Comparison of ENCODE assay signal across 11 mouse cellular contexts in the genomic region with DNA sequence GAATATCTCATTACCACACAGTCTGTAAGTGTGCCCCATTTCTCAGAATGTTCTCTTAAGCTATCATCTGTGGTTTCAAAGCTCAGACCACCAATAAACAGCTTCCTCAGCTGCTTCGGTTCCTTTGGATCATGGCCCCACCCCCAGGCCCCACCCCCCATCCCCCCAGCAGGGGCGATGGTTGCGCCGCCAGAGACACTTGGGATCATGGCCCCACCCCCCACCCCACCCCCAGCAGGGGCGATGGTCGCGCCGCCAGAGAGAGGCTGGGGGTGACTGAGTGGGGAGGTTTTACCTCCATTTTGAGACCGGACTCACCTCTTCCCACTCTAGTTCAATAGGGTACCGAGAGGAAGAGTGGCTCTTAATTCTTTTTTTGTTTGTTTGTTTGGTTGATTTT. TPM values are rescaled to one million over a fixed set of nuclear protein-coding genes. Genes with fewer than 3 reads are reported as not detected.
DNase-seq lines count a peak whose midpoint lies in the region; ATAC-seq and TF ChIP-seq lines count a peak whose summit lies in the region.
"Had no signal": no experiment of that assay in that cellular context is flagged by ENCODE, and none has a peak within 500 bp of the region (broad histone marks: within the 10 kb centered on the region; RNA-seq: fewer than 3 reads in every experiment).

No protein-coding gene starts in this region.

- H3K9ac ChIP-seq in kidney, postnatal 0 days (ENCODE audit: low read depth, low read length), result no peak overlapping the region
- H3K9ac ChIP-seq in embryonic facial prominence, embryonic 15.5 days, result no peak overlapping the region
- H3K9ac ChIP-seq in limb, embryonic 11.5 days (ENCODE audit: low read length), result no peak overlapping the region
- H3K9ac ChIP-seq in neural tube, embryonic 13.5 days, result no peak overlapping the region

- no peaks in the 10 kb centered on the region for H3K27me3 ChIP-seq in kidney, postnatal 0 days (ENCODE audit: insufficient read depth, low read length)
- no peaks in the 10 kb centered on the region for H3K27me3 ChIP-seq in embryonic facial prominence, embryonic 15.5 days
- H3K27me3 ChIP-seq in limb, embryonic 11.5 days (ENCODE audit: control insufficient read depth, insufficient read depth, low read length), result no peaks in the 10 kb centered on the region
- H3K27me3 ChIP-seq in neural tube, embryonic 13.5 days, result no peaks in the 10 kb centered on the region

- no peak for DNase-seq in kidney, postnatal 0 days (ENCODE audit: low spot score)
- no peak for DNase-seq in kidney, adult 8-10 months
- DNase-seq in limb, embryonic 11.5 days (ENCODE audit: low spot score), result no peak
- DNase-seq in spleen, adult 18-20 months, result no peak
- no peak for DNase-seq in urinary bladder, postnatal 14 days (ENCODE audit: low spot score)
- DNase-seq in left cerebral cortex, postnatal 25 days (ENCODE audit: low spot score in 2 of 2), result no peak
- DNase-seq: kidney, adult 9 months; left cerebral cortex, postnatal 4 days had no signal

- H3K4me3 ChIP-seq in kidney, postnatal 0 days (replicated peaks; ENCODE audit: low read depth, low read length), result no peak overlapping the region
- peak overlapping the region; percentile 12 for H3K4me3 ChIP-seq in embryonic facial prominence, embryonic 15.5 days (replicated peaks)
- H3K4me3 ChIP-seq in limb, embryonic 11.5 days (ENCODE audit: low read depth, low read length), result no peak overlapping the region
- no peak overlapping the region for H3K4me3 ChIP-seq in neural tube, embryonic 13.5 days
- H3K4me3 ChIP-seq: erythroblast, embryonic 14.5 days had no signal

- H3K36me3 ChIP-seq in kidney, postnatal 0 days (ENCODE audit: insufficient read depth, low read length), result no peaks in the 10 kb centered on the region
- H3K36me3 ChIP-seq in embryonic facial prominence, embryonic 15.5 days, result no peaks in the 10 kb centered on the region
- no peaks in the 10 kb centered on the region; the same call in 1 of the 2 replicates for H3K36me3 ChIP-seq in limb, embryonic 11.5 days (ENCODE audit: control insufficient read depth, insufficient read depth, low read length)
- H3K36me3 ChIP-seq in neural tube, embryonic 13.5 days, result 0 out of 2 replicates have a peak, but pooled peaks cover 2% of the 10 kb centered on the region

- H3K4me1 ChIP-seq in kidney, postnatal 0 days (replicated peaks; ENCODE audit: insufficient read depth, low read length), result 0 out of 2 replicates have a peak, but pooled peaks cover 6% of the 10 kb centered on the region
- peaks cover 18% of the 10 kb centered on the region for H3K4me1 ChIP-seq in embryonic facial prominence, embryonic 15.5 days
- H3K4me1 ChIP-seq in limb, embryonic 11.5 days (ENCODE audit: control insufficient read depth, insufficient read depth, low read length), result no peaks in the 10 kb centered on the region
- H3K4me1 ChIP-seq in neural tube, embryonic 13.5 days (replicated peaks), result peaks cover 23% of the 10 kb centered on the region

- no peak for ATAC-seq in kidney, postnatal 0 days (replicated peaks; ENCODE audit: low FRiP score, low read depth)
- ATAC-seq in embryonic facial prominence, embryonic 15.5 days (ENCODE audit: insufficient number of reproducible peaks, low FRiP score, low TSS enrichment, low read depth), result no peak
- ATAC-seq in limb, embryonic 11.5 days (ENCODE audit: insufficient number of reproducible peaks, low FRiP score, low TSS enrichment, low read depth), result no peak
- ATAC-seq in neural tube, embryonic 13.5 days (ENCODE audit: low read depth), result no peak

- intact Hi-C loops in left cerebral cortex, postnatal 25 days (cut with DNase I), result no loop called here

- peak overlapping the region; percentile 33 for H3K4me2 ChIP-seq in kidney, postnatal 0 days (ENCODE audit: low read length)
- peak overlapping the region; percentile 39 for H3K4me2 ChIP-seq in embryonic facial prominence, embryonic 15.5 days (replicated peaks)
- H3K4me2 ChIP-seq in limb, embryonic 11.5 days (ENCODE audit: low read depth, severe bottlenecking), result peak overlapping the region; percentile 25; the same call in 1 of the 2 replicates
- peak overlapping the region; percentile 35 for H3K4me2 ChIP-seq in neural tube, embryonic 13.5 days

- H3K9me3 ChIP-seq in kidney, postnatal 0 days (replicated peaks; ENCODE audit: low read length), result no peaks in the 10 kb centered on the region
- H3K9me3 ChIP-seq in embryonic facial prominence, embryonic 15.5 days (replicated peaks), result no peaks in the 10 kb centered on the region
- no peaks in the 10 kb centered on the region for H3K9me3 ChIP-seq in limb, embryonic 11.5 days (ENCODE audit: control insufficient read depth, low read length)
- H3K9me3 ChIP-seq in neural tube, embryonic 13.5 days, result no peaks in the 10 kb centered on the region

- TF ChIP-seq CTCF in kidney, postnatal 0 days (IDR thresholded peaks at IDR 0.05; ENCODE audit: low read depth), result no peak

- no peak overlapping the region for H3K27ac ChIP-seq in kidney, postnatal 0 days
- no peak overlapping the region for H3K27ac ChIP-seq in embryonic facial prominence, embryonic 15.5 days (replicated peaks)
- H3K27ac ChIP-seq in limb, embryonic 11.5 days (replicated peaks; ENCODE audit: low read depth, low read length), result no peak overlapping the region
- no peak overlapping the region for H3K27ac ChIP-seq in neural tube, embryonic 13.5 days (replicated peaks)

- WGBS in kidney, postnatal 0 days, result 7% methylated on average over 10 of the region's 10 CpGs
- WGBS in embryonic facial prominence, embryonic 15.5 days, result 5% methylated on average over 10 of the region's 10 CpGs
- WGBS in limb, embryonic 11.5 days, result 5% methylated on average over 10 of the region's 10 CpGs
- 6% methylated on average over 10 of the region's 10 CpGs for WGBS in neural tube, embryonic 13.5 days

RNA-seq across cellular contexts. Expression of gene Tbc1d9b, which starts 3.4 kb away (rescaled TPM):
- polyA plus RNA-seq in kidney, postnatal 0 days (2015; fragmentation: Nextera tagmentation; extraction: Ambion mirVana), result 28.5 and 30.3 TPM in 2 replicates
- 46.6 TPM in 2 replicates for polyA plus RNA-seq in embryonic facial prominence, embryonic 15.5 days (2015; fragmentation: Nextera tagmentation; extraction: Ambion mirVana)
- polyA plus RNA-seq in limb, embryonic 11.5 days (2014; fragmentation: Nextera tagmentation; extraction: Ambion mirVana), result 29.4 and 34.8 TPM in 2 replicates
- 36.1 and 39.2 TPM in 2 replicates for polyA plus RNA-seq in neural tube, embryonic 13.5 days (2015; fragmentation: Nextera tagmentation; extraction: Ambion mirVana)
- total RNA-seq in left cerebral cortex, postnatal 25 days (2021), result 100 to 1,000 TPM; 109 to 120 TPM

RNA-seq across cellular contexts. Expression of gene Mrnip, which starts 46.5 kb away (rescaled TPM):
- 20.8 and 22.9 TPM in 2 replicates for polyA plus RNA-seq in kidney, postnatal 0 days (2015; fragmentation: Nextera tagmentation; extraction: Ambion mirVana)
- 19.3 and 19.7 TPM in 2 replicates for polyA plus RNA-seq in embryonic facial prominence, embryonic 15.5 days (2015; fragmentation: Nextera tagmentation; extraction: Ambion mirVana)
- 29.8 and 30.9 TPM in 2 replicates for polyA plus RNA-seq in limb, embryonic 11.5 days (2014; fragmentation: Nextera tagmentation; extraction: Ambion mirVana)
- 23.1 and 31.9 TPM in 2 replicates for polyA plus RNA-seq in neural tube, embryonic 13.5 days (2015; fragmentation: Nextera tagmentation; extraction: Ambion mirVana)
- 10 to 100 TPM; 13.4 to 14.1 TPM for total RNA-seq in left cerebral cortex, postnatal 25 days (2021)
